Mouse (Mus musculus) adrenal gland (tissue): Measurements from ENCODE around the gene Cckar.

Source experiments
- intact Hi-C: fragments of 180-260 bp; cut with DNase I; formaldehyde crosslinking; loops from one replicate; pipeline ENCODE4 v1.15.1; 2025

Cckar gene

GRCm38 (mm10) chr5:53673493-53674150 is 33.9 kb downstream of the Cckar start:
- intact Hi-C loops, result loop anchor here (2.0 kb wide), 2 partner anchors 319 to 347 kb away; no protein-coding TSS in a partner anchor

GRCm38 (mm10) chr5:53672352-53672751 is 35.2 kb downstream of the Cckar start:
- intact Hi-C loops, result loop anchor here (2.0 kb wide), 2 partner anchors 318 to 346 kb away; no protein-coding TSS in a partner anchor

GRCm38 (mm10) chr5:53671507-53671906 is 36.0 kb downstream of the Cckar start:
- intact Hi-C loops, result no loop called here

GRCm38 (mm10) chr5:53670321-53670938 is 37.1 kb downstream of the Cckar start:
- intact Hi-C loops, result no loop called here

DNA sequence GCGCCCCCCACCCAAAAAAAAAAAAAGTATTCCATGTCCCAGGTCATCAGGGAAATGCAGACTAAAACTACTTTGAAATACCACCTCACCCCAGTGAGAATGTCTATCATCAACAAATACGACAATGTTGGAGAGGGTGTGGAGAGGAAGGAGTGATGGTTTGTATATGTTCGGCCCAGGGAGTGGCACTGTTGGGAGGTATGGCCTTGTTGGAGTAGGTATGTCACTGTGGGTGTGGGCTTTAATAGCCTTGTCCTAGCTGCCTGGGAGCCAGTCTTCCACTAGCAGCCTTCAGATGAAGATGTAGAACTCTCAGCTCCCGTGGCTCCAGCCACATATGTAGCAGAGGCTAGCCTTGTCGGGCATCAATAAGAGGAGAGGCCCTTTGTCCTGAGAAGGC is 39.5 kb downstream of the Cckar start:
- intact Hi-C loops, result no loop called here

DNA sequence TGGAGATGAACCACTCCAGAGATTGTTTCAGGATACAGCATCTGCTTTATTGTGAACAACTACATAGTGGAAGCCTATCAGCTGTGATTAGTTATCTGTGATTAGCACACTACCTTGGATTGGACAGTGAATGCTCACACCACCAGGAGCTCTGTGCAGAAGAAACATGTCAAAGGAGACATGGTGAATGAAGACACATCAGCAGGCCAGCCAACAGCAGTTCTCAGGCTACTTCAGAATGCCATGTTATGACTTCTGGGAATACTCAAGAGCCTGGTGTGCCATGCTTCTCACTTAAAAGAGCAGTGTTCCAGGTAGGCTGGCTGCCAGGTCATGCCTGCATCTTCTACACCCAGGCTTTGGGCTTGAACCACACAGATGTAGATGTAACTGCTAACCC is 43.8 kb downstream of the Cckar start:
- intact Hi-C loops, result no loop called here

GRCm38 (mm10) chr5:53662413-53662812 is 45.1 kb downstream of the Cckar start:
- intact Hi-C loops, result no loop called here

DNA sequence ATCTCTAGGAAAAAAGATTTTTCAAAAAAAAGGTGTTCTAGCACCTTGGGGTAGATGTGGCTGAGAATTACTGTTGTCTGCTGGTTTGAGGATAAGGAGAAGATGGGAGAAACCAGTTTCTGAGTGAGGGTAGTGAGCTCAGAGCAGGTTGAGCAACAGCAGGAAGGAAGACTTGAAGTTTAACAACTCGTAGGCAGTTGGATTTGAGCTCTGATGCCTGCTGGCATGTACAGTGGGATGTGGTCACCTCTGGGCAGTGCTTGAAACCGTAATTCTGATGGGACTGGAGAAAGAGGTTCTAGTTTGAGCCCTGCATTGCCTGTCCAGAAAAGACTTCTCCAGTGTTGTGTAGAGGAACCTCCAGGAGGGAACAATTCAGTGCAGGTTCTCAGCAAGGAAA is 46.0 kb downstream of the Cckar start:
- intact Hi-C loops, result no loop called here

DNA sequence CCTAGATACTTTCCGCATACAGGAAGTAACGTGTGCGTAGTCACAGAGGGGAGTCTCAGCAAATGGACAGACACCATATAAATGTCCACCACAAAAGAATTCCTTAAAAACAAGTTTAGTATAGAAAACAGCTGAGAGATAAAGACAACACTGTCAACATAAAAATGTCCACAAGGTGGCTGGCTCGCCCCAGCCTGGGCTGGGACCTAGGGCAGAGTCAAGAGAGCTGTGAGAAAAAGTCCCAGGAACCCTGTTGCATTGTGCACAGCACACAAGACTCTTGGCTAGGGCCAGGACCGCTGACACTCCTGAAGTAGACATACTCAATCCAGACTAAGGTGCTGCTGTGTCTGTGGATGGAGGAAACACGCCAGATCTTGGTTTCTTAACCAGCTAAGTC is 49.6 kb downstream of the Cckar start:
- intact Hi-C loops, result no loop called here

DNA sequence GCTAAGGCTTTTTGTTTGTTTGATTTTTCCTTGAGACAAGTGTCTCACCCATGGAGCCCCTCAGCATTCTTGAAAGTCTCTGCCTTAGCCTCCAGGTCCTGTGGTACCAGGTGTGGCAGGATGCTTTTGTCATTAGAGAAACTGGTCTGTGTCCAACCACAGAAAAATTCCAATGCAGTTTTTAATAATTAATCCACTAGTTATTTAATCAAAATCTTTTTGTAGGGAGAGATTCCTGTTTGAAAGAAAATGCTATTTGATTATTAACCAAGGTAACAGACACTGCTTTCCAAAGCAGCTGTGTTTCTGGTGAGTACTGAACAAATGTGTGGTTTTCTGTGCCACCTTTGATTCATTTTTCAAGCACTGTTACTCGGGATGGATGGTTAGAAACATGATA is 50.9 kb downstream of the Cckar start:
- intact Hi-C loops, result no loop called here
